In genomic region chr13:92267076-92267475, GRCm38 (mm10) we compare ENCODE assay signal across 18 mouse cellular contexts. TPM values are rescaled to one million over a fixed set of nuclear protein-coding genes. Genes with fewer than 3 reads are reported as not detected.
DNase-seq lines count a peak whose midpoint lies in the region; ATAC-seq and TF ChIP-seq lines count a peak whose summit lies in the region.
"Had no signal": no experiment of that assay in that cellular context is flagged by ENCODE, and none has a peak within 500 bp of the region (broad histone marks: within the 10 kb centered on the region; RNA-seq: fewer than 3 reads in every experiment).

No protein-coding gene starts in this region.

- H3K4me1 ChIP-seq in lung, adult 2 months (ENCODE audit: control insufficient read depth, insufficient read depth, low read length): no peaks in the 10 kb centered on the region; the same call in 1 of the 2 replicates
- H3K4me1 ChIP-seq: heart, embryonic 13.5 days; hindbrain, embryonic 13.5 days; liver, embryonic 12.5 days; neural tube, embryonic 12.5 days had no signal

- no peak overlapping the region for H3K4me3 ChIP-seq in lung, adult 2 months (replicated peaks; ENCODE audit: extremely low read depth, low read depth, low read length)
- H3K4me3 ChIP-seq: erythroblast, embryonic 14.5 days; heart, embryonic 13.5 days; hindbrain, embryonic 13.5 days; liver, embryonic 12.5 days; neural tube, embryonic 12.5 days had no signal

- DNase-seq in lung, adult 2 months: no peak
- no peak for DNase-seq in lung, adult 18-20 months
- peak; percentile 8 for DNase-seq in ZHBTc4 (ENCODE audit: low read depth, low spot score)
- DNase-seq in retina, embryonic 14.5 days (ENCODE audit: low spot score): no peak
- no peak for DNase-seq in adrenal gland, adult 2 months
- DNase-seq: adrenal gland, postnatal 10 days; cerebellum, adult 11 months; kidney, postnatal 14 days; retina, postnatal 1 day had no signal

- no peak for TF ChIP-seq POLR2A in lung, adult 2 months (IDR thresholded peaks at IDR 0.05; ENCODE audit: borderline replicate concordance, extremely low read depth, low read depth, low read length)

- ATAC-seq in CD4-positive, CD25-positive, alpha-beta regulatory T cell, adult 4 months: peak; percentile 71
- ATAC-seq in megakaryocyte-erythroid progenitor cell, adult 5-6 weeks (replicated peaks; ENCODE audit: low FRiP score, low TSS enrichment, poor library complexity, severe bottlenecking): peak; percentile 57
- ATAC-seq: liver, embryonic 12.5 days had no signal

- 70% methylated on average over 3 of the region's 3 CpGs for WGBS in lung, adult 2 months

- 0 out of 2 replicates have a peak, but pooled peaks have one; percentile 9 for TF ChIP-seq CTCF in lung, adult 2 months (IDR thresholded peaks at IDR 0.05; ENCODE audit: insufficient read depth, low read length)

RNA-seq across cellular contexts. Expression of gene Gm20379, which starts 38.7 kb away (rescaled TPM):
- polyA plus RNA-seq in lung, adult 2 months (2012; rRNA removed): not detected in 2 replicates
- polyA plus RNA-seq in CD4-positive, CD25-positive, alpha-beta regulatory T cell, adult 4 months (2017; shearing (Covaris generic)): 1 to 10 TPM; 6.4 to 6.9 TPM
- total RNA-seq in megakaryocyte-erythroid progenitor cell, adult 5-6 weeks (2014; fragmentation: Nextera tagmentation): not detected in 2 replicates
- not detected in 2 replicates for total RNA-seq in megakaryocyte-erythroid progenitor cell, adult 5-6 weeks (2017)
- total RNA-seq in adrenal gland, adult 2 months (2021): not detected
- not detected in 2 replicates for polyA plus RNA-seq in adrenal gland, adult 2 months (2012; rRNA removed)
- total RNA-seq: adrenal gland, postnatal 10 days; G1E; left cerebral cortex, adult 8-10 months had no signal
- polyA plus RNA-seq: erythroblast, embryonic 14.5 days; G1E had no signal
